Mouse (Mus musculus): ENCODE measurements around the gene Gm28047. TPM values are rescaled to one million over a fixed set of nuclear protein-coding genes. Genes with fewer than 3 reads are reported as not detected.

The Gm28047 gene
- total RNA-seq (2023) = 1 to 10 TPM; 2.4 to 3.2 TPM

GRCm38 (mm10) chr15:102624970-102625686 lies at the start of gene Gm28047, which contains the start of gene Atf7:
Gene Gm28047 (minus strand): TSS chr15:102625067.
Gene Atf7 (minus strand): TSS chr15:102625464.

GRCm38 (mm10) chr15:102672215-102673071 lies 47.6 kb upstream of the Gm28047 start, which contains the start of gene Atp5g2:
Gene Atp5g2 (minus strand): TSS chr15:102672352.

GRCm38 (mm10) chr15:102524892-102525485 lies 99.9 kb downstream of the Gm28047 start, which contains the start of gene Npff:
Gene Npff (minus strand): TSS chr15:102524942.

GRCm38 (mm10) chr15:102517976-102518858 lies 106.7 kb downstream of the Gm28047 start, which contains the start of gene Tarbp2:
Gene Tarbp2 (plus strand): TSS chr15:102518192.

GRCm38 (mm10) chr15:102516728-102517404 lies 108.0 kb downstream of the Gm28047 start, which contains the start of gene Map3k12:
Gene Map3k12 (minus strand): TSS chr15:102517064.

GRCm38 (mm10) chr15:102503447-102503846 lies 121.4 kb downstream of the Gm28047 start, which contains the start of gene Gm10337:
Gene Gm10337 (plus strand): TSS chr15:102503722.

Other genes starting within 250 kb of the Gm28047 start
- 100 to 1,000 TPM; 183 TPM for gene Sp1, start 218.9 kb downstream of the Gm28047 start, total RNA-seq (2023)
- 1 to 10 TPM in 1 of 2 experiments, under 1 TPM in 1; 0.74 to 2.6 TPM for gene Amhr2, start 179.7 kb downstream of the Gm28047 start, total RNA-seq (2023)
- gene Prr13, start 166.0 kb downstream of the Gm28047 start, total RNA-seq (2023) = 100 to 1,000 TPM in 1 of 2 experiments, 10 to 100 TPM in 1; 95.8 to 104 TPM
- gene Pcbp2, start 154.5 kb downstream of the Gm28047 start, total RNA-seq (2023) = 100 to 1,000 TPM; 699 to 726 TPM
- gene Gm10337, start 121.3 kb downstream of the Gm28047 start, total RNA-seq (2023) = 1 to 10 TPM in 1 of 2 experiments, not detected in 1; 7.7 TPM
- 1 to 10 TPM; 1.3 TPM for gene Map3k12, start 108.0 kb downstream of the Gm28047 start, total RNA-seq (2023)
- 10 to 100 TPM; 50.8 to 57.4 TPM for gene Tarbp2, start 106.9 kb downstream of the Gm28047 start, total RNA-seq (2023)
- 10 to 100 TPM; 15.7 to 26.0 TPM for gene Npff, start 100.1 kb downstream of the Gm28047 start, total RNA-seq (2023)
- 100 to 1,000 TPM; 146 to 155 TPM for gene Atf7, start 397 bp upstream of the Gm28047 start, total RNA-seq (2023)
- 1 to 10 TPM; 7.7 to 9.0 TPM for gene Atp5g2, start 47.3 kb upstream of the Gm28047 start, total RNA-seq (2023)
- gene Calcoco1, start 97.1 kb upstream of the Gm28047 start, total RNA-seq (2023) = 10 to 100 TPM; 55.1 to 59.3 TPM